Mouse (Mus musculus) limb, embryonic 14.5 days (tissue): ENCODE results near the gene Cd79b. TPM values are rescaled to one million over a fixed set of nuclear protein-coding genes. Genes with fewer than 3 reads are reported as not detected.

ENCODE experiments used
- ATAC-seq: fragments of 200-750 bp; cut with Nextera tagmentation; 2 replicates; pipeline ENCODE4 v1.8.0; 2017; ENCODE audit warnings: low read depth, moderate number of reproducible peaks, moderate TSS enrichment; ENCODE audit not compliant: low FRiP score
- DNase-seq: peaks from one replicate; pipeline ENCODE4 v3.0.0-alpha.2; 2015; ENCODE audit warnings: low spot score
- H3K27ac ChIP-seq: fragments of 300-500 bp; sonication (generic); replicated peaks from 2 replicates; pipeline ENCODE4 v1.5.1; 2014; ENCODE audit warnings: low read depth, mild to moderate bottlenecking, low read length, moderate library complexity, mixed read lengths
- H3K27me3 ChIP-seq: fragments of 300-500 bp; sonication (generic); 2 replicates; pipeline ENCODE4 v1.6.1; 2014; ENCODE audit warnings: low read length, mixed read lengths; ENCODE audit not compliant: control insufficient read depth, insufficient read depth
- H3K36me3 ChIP-seq: fragments of 300-500 bp; sonication (generic); 2 replicates; pipeline ENCODE4 v1.6.1; 2014; ENCODE audit warnings: mild to moderate bottlenecking, low read length, moderate library complexity, mixed read lengths; ENCODE audit not compliant: control insufficient read depth, insufficient read depth
- H3K4me1 ChIP-seq: fragments of 300-500 bp; sonication (generic); 2 replicates; pipeline ENCODE4 v1.6.1; 2014; ENCODE audit warnings: antibody characterized with exemption, low read length, mixed read lengths; ENCODE audit not compliant: control insufficient read depth, insufficient read depth
- H3K4me2 ChIP-seq: fragments of 300-500 bp; sonication (generic); replicated peaks from 2 replicates; pipeline ENCODE4 v1.6.1; 2014; ENCODE audit warnings: low read depth, mild to moderate bottlenecking, low read length, moderate library complexity; ENCODE audit not compliant: severe bottlenecking
- H3K4me3 ChIP-seq: fragments of 300-500 bp; sonication (generic); replicated peaks from 2 replicates; pipeline ENCODE4 v1.5.1; 2014; ENCODE audit warnings: low read length
- H3K9ac ChIP-seq: fragments of 300-500 bp; sonication (generic); 2 replicates; pipeline ENCODE4 v1.6.1; 2014; ENCODE audit warnings: mild to moderate bottlenecking, low read depth, low read length, moderate library complexity; ENCODE audit not compliant: severe bottlenecking
- H3K9me3 ChIP-seq: fragments of 300-500 bp; sonication (generic); 2 replicates; pipeline ENCODE4 v1.6.1; 2016; ENCODE audit warnings: low read length; ENCODE audit not compliant: control insufficient read depth
- POLR2A ChIP-seq: fragments of 200-500 bp; IDR thresholded peaks from 2 replicates; pipeline ENCODE4 v1.8.0; 2012; ENCODE audit warnings: inconsistent platforms, mild to moderate bottlenecking, moderate library complexity, borderline replicate concordance; ENCODE audit not compliant: insufficient read depth, insufficient read length; ENCODE audit errors: extremely low read depth
- WGBS: fragments of 180-500 bp; shearing (Covaris S2); extraction: QIAGEN DNeasy Blood & Tissue Kit; methylation state at CpG from one replicate; pipeline ENCODE4 v1.1.7; 2014; 5-methylcytosine and 5-hydroxymethylcytosine counted together
- polyA plus RNA-seq, 2 experiments: library from polyadenylated mRNA; depleted of rRNA in 1 of 2; stranded (reverse) in 1 of 2; unstranded in 1 of 2; fragments of >200 nt; fragmentation: Nextera tagmentation in 1 of 2; extraction: Ambion mirVana in 1 of 2; gene quantifications; 2 replicates each; pipeline versions ENCODE4 v1.2.1 to v1.2.3; 2012 to 2014

Cd79b gene
- polyA plus RNA-seq, 2 experiments = 2.7 to 3.0 TPM

GRCm38 (mm10) chr11:106273811-106274210 is 40.8 kb downstream of the Cd79b start:
- Histone ChIP-seq H3K27ac (peak overlapping the region; percentile 86), H3K9ac (no peak overlapping the region), H3K9me3 (no peaks in the 10 kb centered on the region), H3K4me2 (peak overlapping the region; percentile 79; the same call in 1 of the 2 replicates), H3K4me3 (peak overlapping the region; percentile 98), H3K36me3 (no peaks in the 10 kb centered on the region), H3K27me3 (no peaks in the 10 kb centered on the region), H3K4me1 (peaks cover 34% of the 10 kb centered on the region)
- TF ChIP-seq POLR2A = no peak
- ATAC-seq (no peak), DNase-seq (no peak)
- 94% methylated on average over 6 of the region's 6 CpGs for WGBS

GRCm38 (mm10) chr11:106273311-106273684 is 41.3 kb downstream of the Cd79b start:
- no peak for DNase-seq
- peak overlapping the region; percentile 79 for H3K4me2 ChIP-seq
- H3K9ac ChIP-seq = peak overlapping the region; percentile 64
- H3K4me1 ChIP-seq = peaks cover 39% of the 10 kb centered on the region
- peak overlapping the region; percentile 98 for H3K4me3 ChIP-seq
- WGBS = 7% methylated on average over 16 of the region's 16 CpGs
- H3K36me3 ChIP-seq = no peaks in the 10 kb centered on the region; the same call in 1 of the 2 replicates
- no peaks in the 10 kb centered on the region for H3K27me3 ChIP-seq
- no peak for TF ChIP-seq POLR2A
- H3K9me3 ChIP-seq = no peaks in the 10 kb centered on the region
- H3K27ac ChIP-seq = peak overlapping the region; percentile 86
- ATAC-seq = no peak

GRCm38 (mm10) chr11:106272644-106273310 is 41.8 kb downstream of the Cd79b start, which contains the start of gene Smarcd2:
Smarcd2 (minus strand) TSS chr11:106272972.
- peak; percentile 66; the same call in 1 of the 2 replicates for TF ChIP-seq POLR2A
- peak within 1 kb of the TSS; percentile 98 for H3K4me3 ChIP-seq
- H3K27me3 ChIP-seq = no peaks in the 10 kb centered on the region
- no peaks in the 10 kb centered on the region; the same call in 1 of the 2 replicates for H3K36me3 ChIP-seq
- peak within 1 kb of the TSS; percentile 95 for H3K27ac ChIP-seq
- H3K9ac ChIP-seq = peak within 1 kb of the TSS; percentile 99
- no peaks in the 10 kb centered on the region for H3K9me3 ChIP-seq
- DNase-seq = peak; percentile 98
- peak within 1 kb of the TSS; percentile 79 for H3K4me2 ChIP-seq
- ATAC-seq = peak; percentile 92
- H3K4me1 ChIP-seq = peaks cover 45% of the 10 kb centered on the region
- under 1% methylated on average over 63 of the region's 72 CpGs for WGBS

- WGBS = under 1% methylated on average over 40 of the region's 41 CpGs
- H3K4me1 ChIP-seq = peaks cover 52% of the 10 kb centered on the region
- DNase-seq (no peak), ATAC-seq (no peak)
- H3K9ac ChIP-seq = peak overlapping the region; percentile 99
- no peaks in the 10 kb centered on the region for H3K27me3 ChIP-seq
- H3K27ac ChIP-seq = peak overlapping the region; percentile 95
- peaks cover 3% of the 10 kb centered on the region; the same call in 1 of the 2 replicates for H3K36me3 ChIP-seq
- no peaks in the 10 kb centered on the region for H3K9me3 ChIP-seq
- peak overlapping the region; percentile 79 for H3K4me2 ChIP-seq
- TF ChIP-seq POLR2A = no peak
- H3K4me3 ChIP-seq = peak overlapping the region; percentile 98
Observed at GRCm38 (mm10) chr11:106271794-106272643, 42.5 kb downstream of the Cd79b start.

GRCm38 (mm10) chr11:106271131-106271793 is 43.3 kb downstream of the Cd79b start:
- Histone ChIP-seq H3K27me3 (no peaks in the 10 kb centered on the region), H3K27ac (0 out of 2 replicates have a peak overlapping the region, but pooled peaks have one; percentile 9), H3K36me3 (peaks cover 10% of the 10 kb centered on the region), H3K9ac (peak overlapping the region; percentile 99), H3K4me2 (peak overlapping the region; percentile 79), H3K4me3 (peak overlapping the region; percentile 98), H3K9me3 (no peaks in the 10 kb centered on the region), H3K4me1 (peaks cover 54% of the 10 kb centered on the region)
- DNase-seq (no peak), ATAC-seq (no peak)
- 22% methylated on average over 5 of the region's 5 CpGs for WGBS
- no peak for TF ChIP-seq POLR2A
